Mouse (Mus musculus): ENCODE data around the gene Sned1. TPM values are rescaled to one million over a fixed set of nuclear protein-coding genes. Genes with fewer than 3 reads are reported as not detected.

Sned1 gene
- polyA plus RNA-seq (2015; fragmentation: Nextera tagmentation; extraction: Ambion mirVana): 2.9 and 4.3 TPM in 2 replicates

DNA sequence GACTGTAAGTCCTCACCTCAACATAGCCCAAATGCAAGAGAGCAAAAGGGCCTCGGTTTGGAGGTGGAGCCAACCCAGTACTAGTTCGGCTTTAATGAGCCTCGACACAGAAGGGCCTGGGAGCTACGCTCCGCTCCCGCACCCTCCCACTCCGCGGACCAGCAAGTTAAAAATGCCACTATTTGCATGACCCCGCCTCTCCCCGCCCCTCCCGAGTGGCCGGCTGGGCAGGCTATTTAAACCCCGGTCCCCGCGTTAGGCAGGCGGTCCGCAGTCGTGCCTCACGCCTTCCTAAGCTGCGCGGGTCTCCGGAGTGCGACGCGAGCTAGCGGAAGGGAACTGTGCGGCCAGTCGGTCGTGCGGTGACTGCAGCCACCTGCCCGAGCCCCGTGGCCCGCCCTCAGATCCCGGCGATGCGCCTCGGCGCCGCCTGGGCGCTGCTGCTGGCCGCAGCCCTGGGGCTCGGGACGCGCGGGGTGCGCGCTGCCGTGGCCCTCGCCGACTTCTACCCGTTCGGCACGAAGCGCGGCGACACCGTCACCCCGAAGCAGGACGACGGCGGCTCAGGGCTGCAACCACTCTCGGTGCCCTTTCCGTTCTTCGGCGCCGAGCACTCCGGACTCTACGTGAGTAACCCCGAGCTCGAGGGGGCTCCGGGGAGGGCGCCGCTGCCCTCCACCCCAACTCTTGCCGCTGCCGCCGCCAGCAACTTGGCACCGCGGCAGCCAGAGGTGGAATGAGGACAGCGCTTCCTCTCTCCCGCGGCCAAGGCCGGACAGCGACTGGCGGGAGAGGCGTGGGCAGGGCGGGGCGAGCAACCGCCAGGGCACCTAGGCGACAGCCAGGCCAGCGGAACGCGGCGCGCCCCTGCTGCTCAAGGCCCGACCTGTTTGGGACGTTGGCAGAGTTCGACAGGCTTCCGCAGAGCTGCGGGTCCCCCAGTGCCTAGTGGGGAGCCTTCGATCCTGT lies at the start of gene Sned1:
Gene Sned1, plus strand, starts transcription at position 266 of the 969 bp plus-strand sequence.

GRCm38 (mm10) chr1:93305581-93306337 lies 70.1 kb downstream of the Sned1 start, which contains the start of gene Mterf4:
Gene Mterf4 (minus strand): TSS chr1:93305915.

GRCm38 (mm10) chr1:93342648-93343503 lies 107.2 kb downstream of the Sned1 start, which contains the start of the genes Ppp1r7 and Pask:
Gene Ppp1r7 (plus strand): TSS chr1:93342854.
Gene Pask (minus strand): TSS chr1:93343482.

Small RNA genes within 50 kb of the gene (microRNA-seq; reads per million reads assigned to microRNA genes)
- gene Mir6901 (not detected), gene Mir6902 (not detected)

Other genes with a start within 250 kb of the Sned1 start
- gene Aqp12, start 229.5 kb upstream of the Sned1 start, polyA plus RNA-seq (2015; fragmentation: Nextera tagmentation; extraction: Ambion mirVana): not detected in 2 replicates
- gene Kif1a, start 133.9 kb upstream of the Sned1 start, polyA plus RNA-seq (2015; fragmentation: Nextera tagmentation; extraction: Ambion mirVana): 4.4 and 5.0 TPM in 2 replicates
- 0.19 and 0.30 TPM in 2 replicates for gene Agxt, start 100.6 kb upstream of the Sned1 start, polyA plus RNA-seq (2015; fragmentation: Nextera tagmentation; extraction: Ambion mirVana)
- gene 2310007B03Rik, start 74.9 kb upstream of the Sned1 start, polyA plus RNA-seq (2015; fragmentation: Nextera tagmentation; extraction: Ambion mirVana): 2.0 and 2.6 TPM in 2 replicates
- gene Crocc2, start 67.1 kb upstream of the Sned1 start, polyA plus RNA-seq (2015; fragmentation: Nextera tagmentation; extraction: Ambion mirVana): 0.13 and 0.24 TPM in 2 replicates
- gene Mterf4, start 70.1 kb downstream of the Sned1 start, polyA plus RNA-seq (2015; fragmentation: Nextera tagmentation; extraction: Ambion mirVana): 14.8 and 14.9 TPM in 2 replicates
- gene Ppp1r7, start 107.0 kb downstream of the Sned1 start, polyA plus RNA-seq (2015; fragmentation: Nextera tagmentation; extraction: Ambion mirVana): 31.7 and 43.5 TPM in 2 replicates
- gene Pask, start 107.6 kb downstream of the Sned1 start, polyA plus RNA-seq (2015; fragmentation: Nextera tagmentation; extraction: Ambion mirVana): 3.1 and 3.2 TPM in 2 replicates
- gene Ano7, start 138.1 kb downstream of the Sned1 start, polyA plus RNA-seq (2015; fragmentation: Nextera tagmentation; extraction: Ambion mirVana): 0.24 and 0.28 TPM in 2 replicates
- gene Hdlbp, start 243.0 kb downstream of the Sned1 start, polyA plus RNA-seq (2015; fragmentation: Nextera tagmentation; extraction: Ambion mirVana): 153 and 198 TPM in 2 replicates

Measured in urinary bladder, postnatal 0 days (tissue).